Mouse (Mus musculus) adrenal gland, postnatal 25 days (tissue): Measurements from ENCODE around the gene Olr1. TPM values are rescaled to one million over a fixed set of nuclear protein-coding genes. Genes with fewer than 3 reads are reported as not detected.

Experiments used
- DNase-seq: peaks from one replicate; pipeline ENCODE4 v3.0.0; 2021; ENCODE audit warnings: mixed read lengths
- long read RNA-seq: library from polyadenylated mRNA; stranded (forward); transcript quantifications from one replicate; pipeline ENCODE4 v2.0.0, GENCODE M21; 2021
- total RNA-seq: library from RNA; stranded (reverse); gene quantifications from 2 replicates; pipeline ENCODE4 v1.2.3, GENCODE M21; 2021

Olr1 gene
- 0.24 TPM in 1 of 2 replicates, not detected in the other for total RNA-seq
- long read RNA-seq, result 0 reads

DNA sequence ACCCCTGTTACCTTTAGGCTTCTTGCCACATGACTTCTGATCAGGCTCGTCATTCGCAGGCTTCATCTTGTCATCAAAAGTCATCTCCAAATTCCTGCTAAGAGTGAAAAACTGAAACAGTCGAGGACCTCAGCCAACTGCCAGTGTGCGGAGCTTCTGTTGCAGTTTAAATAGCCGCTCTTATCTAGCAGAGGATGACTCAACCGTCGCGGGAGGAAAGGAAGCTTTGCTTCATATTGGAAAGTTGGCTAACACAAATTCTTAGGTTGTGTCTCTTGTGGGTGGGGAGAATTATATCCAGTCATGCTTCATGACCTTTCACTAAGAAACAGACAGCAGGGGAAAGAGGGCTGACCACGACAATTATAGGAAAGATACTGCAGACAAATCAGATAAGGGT, at the start of gene Olr1:
Olr1 (minus strand) TSS at position 142 of the 400 bp plus-strand sequence.
- DNase-seq, result peak; percentile 5

DNA sequence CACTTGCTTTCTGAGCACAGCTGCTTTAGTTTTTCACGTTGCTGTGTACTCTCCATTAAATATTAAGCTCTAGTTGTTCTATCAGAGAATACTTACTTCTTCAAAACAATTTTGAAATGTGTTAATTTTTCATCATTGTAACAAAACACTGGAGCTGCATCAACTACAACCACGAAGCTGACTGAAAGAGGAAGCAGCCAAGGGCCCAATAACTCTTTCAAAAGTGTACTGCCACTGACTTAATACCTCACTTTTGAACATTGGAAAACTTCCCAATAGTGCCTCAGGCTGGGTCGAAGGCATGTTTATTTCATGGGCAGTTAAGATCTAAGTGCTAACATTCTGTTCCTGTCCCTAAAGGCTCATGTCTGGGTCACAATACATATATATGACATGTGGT, 41.0 kb upstream of the Olr1 start:
- DNase-seq, result no peak

GRCm38 (mm10) chr6:129547277-129547676, 40.3 kb upstream of the Olr1 start:
- no peak for DNase-seq

DNA sequence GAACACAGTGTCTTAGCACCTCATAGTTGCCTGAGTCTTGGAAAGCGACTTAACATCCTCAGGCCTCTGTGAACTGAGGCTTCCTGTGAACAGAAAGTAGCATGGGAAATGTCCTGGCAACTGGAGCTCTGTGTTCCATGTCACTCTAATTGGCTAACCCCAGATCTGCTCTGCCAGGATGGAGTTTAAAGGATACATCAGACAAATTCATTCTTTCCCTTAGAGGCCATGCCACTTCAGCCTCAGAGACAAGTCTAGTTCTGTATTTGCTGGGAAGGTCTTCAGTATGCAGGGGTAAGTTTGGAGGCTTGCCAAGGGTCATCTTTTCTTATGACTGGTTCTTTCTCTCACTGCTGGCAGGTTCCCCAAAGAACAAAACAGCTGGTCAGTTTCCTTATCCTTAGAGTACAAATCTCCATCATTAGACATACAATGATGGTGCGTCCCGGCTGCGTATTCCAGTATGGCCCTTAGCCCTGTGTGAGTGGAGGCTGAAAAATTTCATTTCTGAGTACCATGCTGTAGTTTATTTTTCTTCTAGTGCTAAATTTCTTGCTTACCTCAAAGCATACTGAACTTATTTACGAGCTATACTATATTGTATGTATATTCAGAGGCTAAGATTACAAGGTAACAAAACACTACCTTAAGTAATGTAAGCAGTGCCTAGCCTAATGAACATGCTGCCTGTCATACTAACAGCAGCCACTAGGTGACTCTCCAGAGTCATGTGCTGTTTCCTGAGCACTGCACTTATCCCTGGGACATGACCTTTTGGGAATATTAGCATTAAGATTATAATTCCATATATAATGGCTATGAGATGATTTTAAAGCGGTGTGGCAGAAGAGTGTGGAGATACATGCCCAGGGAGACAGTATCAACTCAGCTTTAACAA, 37.0 kb upstream of the Olr1 start:
- DNase-seq, result peak; percentile 53

- DNase-seq, result no peak
These were observed 35.6 kb upstream of the Olr1 start for GRCm38 (mm10) chr6:129542540-129542939.

DNA sequence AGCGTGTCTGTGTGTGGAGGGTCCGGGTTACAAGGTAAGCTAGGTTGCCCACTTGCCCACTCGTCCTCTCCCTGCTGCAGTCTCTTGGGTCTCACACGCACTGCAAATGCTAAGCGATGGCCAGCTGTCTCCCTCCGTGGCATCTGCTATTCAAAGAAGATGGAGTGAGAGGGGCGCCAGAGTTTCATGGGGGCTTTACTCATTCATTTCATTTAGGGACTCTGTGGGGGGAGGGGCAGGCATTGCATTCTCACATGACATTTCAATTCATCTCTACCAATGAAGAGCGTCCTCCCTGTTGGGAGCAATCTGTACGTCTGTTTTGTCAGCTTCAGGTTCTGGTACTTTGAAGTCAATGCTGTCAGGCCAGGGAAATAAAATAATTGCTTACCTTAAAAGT, 35.0 kb upstream of the Olr1 start:
- no peak for DNase-seq

GRCm38 (mm10) chr6:129538555-129538954, 31.6 kb upstream of the Olr1 start:
- DNase-seq, result no peak

DNA sequence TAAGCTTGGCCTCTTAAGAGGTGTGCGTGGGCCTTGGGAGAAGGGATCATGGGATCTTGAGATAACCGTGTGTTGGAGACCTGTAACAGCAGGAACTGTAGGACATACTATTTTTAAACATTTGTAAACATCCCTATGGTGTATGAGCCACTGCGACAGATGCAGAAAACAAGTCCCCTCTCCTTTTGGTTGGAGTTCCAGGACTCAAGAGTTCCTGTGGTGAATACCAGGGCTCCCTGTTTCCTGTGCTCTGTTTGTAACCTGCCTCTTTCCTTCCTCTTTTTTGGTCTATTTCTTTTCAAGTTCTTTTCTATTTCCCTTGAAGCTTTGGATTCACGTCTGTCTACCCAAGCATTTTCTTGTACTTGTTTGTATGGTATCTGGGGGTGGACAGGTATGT, 28.8 kb upstream of the Olr1 start:
- DNase-seq, result no peak

DNA sequence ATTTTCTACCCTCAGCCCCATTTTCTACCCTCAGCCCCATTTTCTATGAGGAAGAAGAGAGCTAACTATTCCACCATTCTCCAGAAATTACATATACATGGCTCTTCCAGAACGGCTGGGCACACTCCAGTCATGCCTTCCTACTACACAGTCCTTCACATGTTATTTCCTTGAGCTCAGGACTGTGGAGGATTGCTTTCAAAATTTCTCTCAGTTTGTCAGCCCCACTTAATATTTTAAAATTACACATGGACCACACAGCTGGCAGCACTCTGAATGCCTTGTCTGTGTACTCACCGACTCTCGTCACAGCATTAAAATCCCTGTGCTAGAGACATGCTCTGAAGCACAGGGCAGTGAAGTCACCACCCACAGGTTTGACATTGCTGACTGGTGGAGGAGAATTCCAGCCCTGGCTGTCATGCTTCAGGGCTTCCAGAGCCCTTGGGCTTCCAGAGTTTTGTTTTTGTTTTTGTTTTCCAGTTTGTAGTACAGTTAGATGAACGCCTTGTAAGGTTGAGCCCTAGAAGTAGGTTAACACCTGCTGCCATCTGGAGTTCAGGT, 27.7 kb upstream of the Olr1 start:
- no peak for DNase-seq

- no peak for DNase-seq
These were observed 27.1 kb upstream of the Olr1 start for GRCm38 (mm10) chr6:129534057-129534456.

DNA sequence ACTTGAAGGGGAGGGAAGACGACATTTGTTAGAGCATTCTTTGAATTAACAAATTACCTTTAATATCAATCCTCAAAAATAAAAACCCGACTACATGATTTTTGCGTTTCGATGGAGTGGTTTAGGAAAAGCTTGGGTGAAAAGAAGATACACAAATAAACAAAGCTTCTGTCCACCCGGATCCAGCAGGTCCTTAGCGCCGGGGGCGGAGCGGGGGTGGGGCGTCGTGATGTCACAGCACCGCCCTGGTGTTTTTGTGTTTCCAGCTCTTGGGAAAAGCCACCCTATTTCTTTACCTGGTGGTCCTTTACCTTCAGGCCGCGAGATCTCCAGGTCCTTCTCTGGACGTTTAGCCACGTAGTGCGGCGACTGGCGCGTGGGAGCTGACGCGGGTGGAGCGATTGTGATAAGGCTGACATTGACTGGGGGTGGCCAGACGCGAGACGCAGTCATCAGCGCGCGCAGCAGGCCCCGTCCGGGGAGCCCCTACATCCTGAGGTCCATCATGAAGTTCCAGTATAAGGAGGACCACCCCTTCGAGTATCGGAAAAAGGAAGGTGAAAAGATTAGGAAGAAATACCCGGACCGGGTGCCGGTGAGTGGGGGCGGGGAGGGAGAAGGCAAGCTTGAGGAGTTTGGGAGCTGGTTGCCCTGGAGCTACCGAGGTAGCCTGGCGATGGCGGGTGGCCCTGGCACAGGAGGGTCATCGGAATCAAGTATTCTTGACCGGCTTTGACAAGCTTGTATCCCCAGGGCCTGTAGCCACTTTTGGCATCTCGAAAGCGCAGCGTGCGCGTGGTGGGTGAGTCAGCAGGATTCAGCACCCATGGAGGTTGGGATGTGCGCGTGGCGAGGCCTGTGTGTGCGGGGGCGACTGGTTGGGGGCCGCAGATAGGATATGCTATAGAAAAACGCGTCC, 26.2 kb upstream of the Olr1 start, which contains the start of gene Gabarapl1:
Gabarapl1 (plus strand) TSS at position 219 of the 919 bp plus-strand sequence.
- peak; percentile 89 for DNase-seq

GRCm38 (mm10) chr6:129532556-129532941, 25.6 kb upstream of the Olr1 start:
- peak; percentile 71 for DNase-seq

- no peak for DNase-seq
These were observed 23.3 kb upstream of the Olr1 start for GRCm38 (mm10) chr6:129530261-129530660.

- DNase-seq, result no peak
These were observed 22.6 kb upstream of the Olr1 start for GRCm38 (mm10) chr6:129529605-129530004.

DNA sequence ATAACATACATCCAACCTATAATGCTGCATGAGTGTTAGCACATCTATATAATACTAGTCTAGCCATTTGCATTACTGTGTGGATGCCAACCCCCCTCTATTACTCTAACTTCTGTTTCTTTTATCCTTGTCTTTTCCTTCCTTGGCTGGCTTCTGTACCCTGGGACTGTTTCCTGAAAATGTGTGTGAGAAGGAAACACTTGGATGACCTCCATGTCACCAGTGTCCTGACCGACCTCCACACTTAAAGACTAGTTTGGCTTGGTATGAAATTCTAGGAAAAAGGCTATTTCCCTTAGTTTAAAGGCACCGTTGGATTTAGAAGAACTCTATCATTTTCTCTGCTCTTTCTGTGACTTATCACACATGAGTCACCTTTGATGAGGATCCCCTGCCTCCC, 20.5 kb upstream of the Olr1 start:
- DNase-seq, result no peak

GRCm38 (mm10) chr6:129526069-129526468, 19.1 kb upstream of the Olr1 start:
- no peak for DNase-seq

- DNase-seq, result no peak
These were observed 10.9 kb upstream of the Olr1 start for GRCm38 (mm10) chr6:129517752-129518408.

GRCm38 (mm10) chr6:129516388-129516787, 9.4 kb upstream of the Olr1 start:
- DNase-seq, result no peak

DNA sequence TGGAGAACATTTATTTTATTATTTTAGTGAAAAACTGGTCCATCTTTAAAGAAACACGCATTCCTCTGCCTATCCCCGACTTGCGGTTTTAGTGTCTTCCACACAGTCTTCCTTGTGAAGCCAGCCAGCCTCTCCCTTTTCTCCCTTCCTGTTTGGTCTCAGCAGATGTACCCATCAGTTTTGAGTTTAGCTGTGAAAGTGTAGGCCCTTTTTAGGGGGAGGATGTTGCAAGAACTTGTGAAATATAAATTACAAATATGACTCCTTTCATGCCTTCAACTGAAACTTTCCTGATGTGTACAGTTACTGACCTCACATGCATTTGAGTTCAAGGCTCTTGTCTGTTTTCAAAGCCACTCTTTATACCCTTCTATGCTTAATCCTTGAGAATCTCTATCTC, 8.1 kb upstream of the Olr1 start:
- no peak for DNase-seq

- no peak for DNase-seq
These were observed 7.4 kb upstream of the Olr1 start for GRCm38 (mm10) chr6:129514376-129514775.

- no peak for DNase-seq
These were observed 6.4 kb upstream of the Olr1 start for GRCm38 (mm10) chr6:129513409-129513808.

- DNase-seq, result no peak
These were observed 5.9 kb upstream of the Olr1 start for GRCm38 (mm10) chr6:129512868-129513267.
